Mouse (Mus musculus) liver, adult 2 months (tissue): Measurements from ENCODE around the gene H2-DMa. TPM values are rescaled to one million over a fixed set of nuclear protein-coding genes. Genes with fewer than 3 reads are reported as not detected.

Experiments used
- DNase-seq: peaks from one replicate; pipeline ENCODE4 v3.0.0-alpha.2; 2011; ENCODE audit warnings: low read depth, low spot score; ENCODE audit errors: extremely low read depth
- H3K27ac ChIP-seq: fragments of 200-500 bp; replicated peaks from 2 replicates; pipeline ENCODE4 v1.5.1; 2012; ENCODE audit warnings: low read depth, mild to moderate bottlenecking, control low read depth, inconsistent platforms, low read length; ENCODE audit not compliant: insufficient read depth
- H3K27me3 ChIP-seq: fragments of 200-500 bp; 2 replicates; pipeline ENCODE4 v1.6.1; 2012; ENCODE audit warnings: mild to moderate bottlenecking, moderate library complexity, low read length, inconsistent platforms; ENCODE audit not compliant: control insufficient read depth, insufficient read depth
- H3K36me3 ChIP-seq: fragments of 200-500 bp; 2 replicates; pipeline ENCODE4 v1.6.1; 2012; ENCODE audit warnings: low read length, inconsistent platforms; ENCODE audit not compliant: control insufficient read depth, insufficient read depth
- H3K4me1 ChIP-seq: fragments of 200-500 bp; 2 replicates; pipeline ENCODE4 v1.6.1; 2011; ENCODE audit warnings: low read length; ENCODE audit not compliant: control insufficient read depth, insufficient read depth
- H3K4me3 ChIP-seq: fragments of 200-500 bp; 2 replicates; pipeline ENCODE4 v1.5.1; 2011; ENCODE audit warnings: low read depth, mild to moderate bottlenecking, control low read depth, low read length, moderate library complexity; ENCODE audit not compliant: insufficient read depth
- H3K79me2 ChIP-seq: fragments of 200-500 bp; 2 replicates; pipeline ENCODE4 v1.6.1; 2012; ENCODE audit warnings: inconsistent platforms, mild to moderate bottlenecking, low read length, moderate library complexity; ENCODE audit not compliant: control insufficient read depth, insufficient read depth
- H3K9ac ChIP-seq: fragments of 200-500 bp; 2 replicates; pipeline ENCODE4 v1.6.1; 2012; ENCODE audit warnings: low read depth, mild to moderate bottlenecking, control low read depth, inconsistent platforms, low read length
- CTCF ChIP-seq: fragments of 200-500 bp; IDR thresholded peaks from 2 replicates; pipeline ENCODE4 v1.5.1; 2011; ENCODE audit warnings: low read depth, low read length, control low read depth
- POLR2A ChIP-seq: fragments of 200-500 bp; IDR thresholded peaks from 2 replicates; pipeline ENCODE4 v1.6.1; 2011; ENCODE audit warnings: low read length, control low read depth; ENCODE audit not compliant: insufficient read depth; ENCODE audit errors: extremely low read depth
- WGBS: fragments of 180-500 bp; shearing (Covaris S2); methylation state at CpG from one replicate; pipeline ENCODE4 v1.1.7; 2018; 5-methylcytosine and 5-hydroxymethylcytosine counted together
- polyA plus RNA-seq: library from polyadenylated mRNA; depleted of rRNA; stranded (reverse); fragments of >200 nt; gene quantifications from 2 replicates; pipeline ENCODE4 v1.2.3, GENCODE M21; 2012
- total RNA-seq: library from RNA; depleted of rRNA; stranded (reverse); fragments of >200 nt; gene quantifications from 2 replicates; pipeline ENCODE4 v1.2.3, GENCODE M21; 2014

H2-DMa gene
- total and polyA plus RNA-seq, 2 experiments, result 7.1 to 13.1 TPM

- Histone ChIP-seq H3K27me3 (no peaks in the 10 kb centered on the region), H3K4me1 (no peaks in the 10 kb centered on the region), H3K36me3 (no peaks in the 10 kb centered on the region), H3K9ac (no peak overlapping the region), H3K27ac (no peak overlapping the region), H3K79me2 (no peaks in the 10 kb centered on the region), H3K4me3 (no peak overlapping the region)
- no peak for TF ChIP-seq POLR2A
- TF ChIP-seq CTCF, result peak; percentile 72; the same call in 1 of the 2 replicates
- 38% methylated on average over 13 of the region's 13 CpGs for WGBS
- peak; percentile 61 for DNase-seq
Observed at GRCm38 (mm10) chr17:34170877-34171498, 51.6 kb downstream of the H2-DMa start.

- 97% methylated on average over 5 of the region's 5 CpGs for WGBS
- no peak overlapping the region for H3K4me3 ChIP-seq
- DNase-seq, result no peak
- no peak for TF ChIP-seq CTCF
- no peak for TF ChIP-seq POLR2A
- no peak overlapping the region for H3K9ac ChIP-seq
- H3K4me1 ChIP-seq, result no peaks in the 10 kb centered on the region
- no peaks in the 10 kb centered on the region for H3K27me3 ChIP-seq
- H3K79me2 ChIP-seq, result no peaks in the 10 kb centered on the region
- no peak overlapping the region for H3K27ac ChIP-seq
- H3K36me3 ChIP-seq, result no peaks in the 10 kb centered on the region
Observed at GRCm38 (mm10) chr17:34172528-34172927, 53.2 kb downstream of the H2-DMa start.

- Histone ChIP-seq H3K79me2 (no peaks in the 10 kb centered on the region), H3K9ac (no peak overlapping the region), H3K36me3 (no peaks in the 10 kb centered on the region), H3K27me3 (no peaks in the 10 kb centered on the region), H3K4me3 (no peak overlapping the region), H3K4me1 (no peaks in the 10 kb centered on the region), H3K27ac (no peak overlapping the region)
- no peak for TF ChIP-seq POLR2A
- no peak for TF ChIP-seq CTCF
- WGBS, result 50% methylated on average over 1 of the region's 1 CpGs
- no peak for DNase-seq
Observed at GRCm38 (mm10) chr17:34174075-34174474, 54.7 kb downstream of the H2-DMa start.

GRCm38 (mm10) chr17:34177179-34177578, 57.8 kb downstream of the H2-DMa start:
- no peak for DNase-seq
- no peaks in the 10 kb centered on the region for H3K36me3 ChIP-seq

GRCm38 (mm10) chr17:34179019-34179418, 59.7 kb downstream of the H2-DMa start:
- DNase-seq, result no peak
- whole genome bisulfite sequencing, result 84% methylated on average over 6 of the region's 6 CpGs
- 0 out of 2 replicates have a peak, but pooled peaks cover 2% of the 10 kb centered on the region for H3K36me3 ChIP-seq
- H3K27ac ChIP-seq, result no peak overlapping the region
- peaks cover 8% of the 10 kb centered on the region; the same call in 1 of the 2 replicates for H3K4me1 ChIP-seq
- TF ChIP-seq POLR2A, result no peak
- no peak for TF ChIP-seq CTCF
- no peak overlapping the region for H3K9ac ChIP-seq
- no peaks in the 10 kb centered on the region for H3K27me3 ChIP-seq
- H3K4me3 ChIP-seq, result no peak overlapping the region
- no peaks in the 10 kb centered on the region for H3K79me2 ChIP-seq

More at GRCm38 (mm10) chr17:34177179-34177578, 57.8 kb downstream of the H2-DMa start:
- no peak overlapping the region for H3K9ac ChIP-seq
- H3K4me3 ChIP-seq, result no peak overlapping the region
- peaks cover 8% of the 10 kb centered on the region; the same call in 1 of the 2 replicates for H3K4me1 ChIP-seq
- 77% methylated on average over 4 of the region's 4 CpGs for WGBS
- H3K27me3 ChIP-seq, result no peaks in the 10 kb centered on the region
- TF ChIP-seq CTCF (no peak), POLR2A (no peak)
- H3K79me2 ChIP-seq, result no peaks in the 10 kb centered on the region
- H3K27ac ChIP-seq, result no peak overlapping the region
